In the genomic region with DNA sequence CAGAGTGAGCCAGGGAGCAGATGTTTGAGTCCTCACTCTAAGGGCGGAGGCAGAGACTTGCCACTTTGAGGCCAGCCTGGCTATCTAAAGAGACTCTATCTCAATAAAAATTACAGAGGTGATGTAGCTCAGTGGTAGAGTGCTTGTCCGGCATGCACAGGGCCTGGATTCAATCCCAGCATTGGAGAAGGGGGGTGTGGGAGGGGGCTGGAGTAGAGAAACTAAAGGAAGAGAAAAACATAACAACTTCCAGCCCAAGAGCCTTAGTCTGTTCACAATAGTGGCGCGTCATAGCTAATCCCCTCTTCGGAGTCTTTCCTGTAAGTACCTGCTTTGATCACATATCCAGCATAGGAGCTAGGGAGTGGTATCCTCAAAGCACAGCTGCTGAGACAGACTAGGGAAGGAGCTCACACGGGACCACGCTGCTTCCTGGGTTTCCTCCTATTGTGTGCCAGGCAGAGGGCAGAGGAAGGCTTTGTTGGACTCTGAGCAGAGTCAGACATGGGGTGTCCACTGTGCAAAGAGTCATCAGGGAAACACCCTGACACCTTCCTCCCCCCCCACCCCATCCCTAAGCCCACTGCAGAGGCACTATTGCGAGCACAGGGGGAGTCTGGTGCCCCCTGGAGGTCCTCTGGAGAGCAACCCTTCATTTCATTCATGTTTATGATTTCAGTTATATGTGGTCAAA, we compare ENCODE assay signal across 10 mouse cellular contexts. TPM values are rescaled to one million over a fixed set of nuclear protein-coding genes. Genes with fewer than 3 reads are reported as not detected.
DNase-seq lines count a peak whose midpoint lies in the region; ATAC-seq lines count a peak whose summit lies in the region.
"Had no signal": no experiment of that assay in that cellular context is flagged by ENCODE, and none has a peak within 500 bp of the region (broad histone marks: within the 10 kb centered on the region; RNA-seq: fewer than 3 reads in every experiment).

No protein-coding gene starts in this region.

- peak; percentile 31 for DNase-seq in adrenal gland, postnatal 14 days
- DNase-seq in adrenal gland, adult 18-20 months (ENCODE audit: low spot score in 2 of 2), result no peak
- peak; percentile 38 for DNase-seq in retina, embryonic 14.5 days (ENCODE audit: low spot score)
- DNase-seq in retina, postnatal 1 day, result no peak
- DNase-seq in kidney, postnatal 4 days, result peak; percentile 55 to 62
- DNase-seq in left cerebral cortex, adult 18-20 months (ENCODE audit: low spot score in 2 of 2), result no peak
- DNase-seq in urinary bladder, adult 2 months (ENCODE audit: low spot score), result no peak
- DNase-seq: cerebellum, adult 11 months; layer of hippocampus, postnatal 36 days had no signal

- no peaks in the 10 kb centered on the region for H3K4me1 ChIP-seq in stomach, embryonic 15.5 days

- no peak overlapping the region for H3K9ac ChIP-seq in stomach, embryonic 15.5 days

- 77% methylated on average over 8 of the region's 8 CpGs for WGBS in stomach, embryonic 15.5 days

- H3K9me3 ChIP-seq in stomach, embryonic 15.5 days, result no peaks in the 10 kb centered on the region

- no peak overlapping the region; the same call in 1 of the 2 replicates for H3K27ac ChIP-seq in stomach, embryonic 15.5 days

- no peaks in the 10 kb centered on the region for H3K27me3 ChIP-seq in stomach, embryonic 15.5 days (replicated peaks)

- no peak overlapping the region for H3K4me3 ChIP-seq in stomach, embryonic 15.5 days (replicated peaks)

- 0 out of 2 replicates have a peak, but pooled peaks have one; percentile 28 for ATAC-seq in stomach, embryonic 15.5 days (ENCODE audit: insufficient read depth, low FRiP score, low read depth)

- H3K4me2 ChIP-seq in stomach, embryonic 15.5 days, result no peak overlapping the region

- peaks cover 55% of the 10 kb centered on the region for H3K36me3 ChIP-seq in stomach, embryonic 15.5 days

RNA-seq across cellular contexts. Expression of a gene that starts 51.2 kb away (rescaled TPM):
- 24.3 and 26.7 TPM in 2 replicates for total RNA-seq in adrenal gland, postnatal 14 days (2021)
- total RNA-seq in adrenal gland, adult 18-20 months (2021), result 10 to 100 TPM; 20.9 to 47.3 TPM
- 13.7 and 17.0 TPM in 2 replicates for polyA plus RNA-seq in stomach, embryonic 15.5 days (2015; fragmentation: Nextera tagmentation; extraction: Ambion mirVana)
- 10 to 100 TPM; 34.4 to 36.1 TPM for total RNA-seq in left cerebral cortex, adult 18-20 months (2021)
- polyA plus RNA-seq in urinary bladder, adult 2 months (2012; rRNA removed), result 12.3 and 13.6 TPM in 2 replicates

Comparison
In these comparisons a context has a peak if more than half of its experiments do, and no peak if none do; other contexts are left out.
1. DNase-seq: peak in adrenal gland, postnatal 14 days (single experiment), retina, embryonic 14.5 days (single experiment) and kidney, postnatal 4 days (2 of 2); none in adrenal gland, adult 18-20 months (0 of 2), retina, postnatal 1 day (single experiment), left cerebral cortex, adult 18-20 months (0 of 2) and urinary bladder, adult 2 months (single experiment).